Mouse (Mus musculus) erythroblast, embryonic 14.5 days (primary cell): Measurements from ENCODE around the gene Ppef2.

Experiments
- GATA1 ChIP-seq: IDR thresholded peaks from 2 replicates; pipeline ENCODE4 v1.6.1; 2012; ENCODE audit warnings: low read length, inconsistent platforms, mixed read lengths
- TAL1 ChIP-seq: IDR thresholded peaks from 3 replicates; pipeline ENCODE4 v1.6.1; 2012; ENCODE audit warnings: low read length, inconsistent platforms, mixed read lengths

DNA sequence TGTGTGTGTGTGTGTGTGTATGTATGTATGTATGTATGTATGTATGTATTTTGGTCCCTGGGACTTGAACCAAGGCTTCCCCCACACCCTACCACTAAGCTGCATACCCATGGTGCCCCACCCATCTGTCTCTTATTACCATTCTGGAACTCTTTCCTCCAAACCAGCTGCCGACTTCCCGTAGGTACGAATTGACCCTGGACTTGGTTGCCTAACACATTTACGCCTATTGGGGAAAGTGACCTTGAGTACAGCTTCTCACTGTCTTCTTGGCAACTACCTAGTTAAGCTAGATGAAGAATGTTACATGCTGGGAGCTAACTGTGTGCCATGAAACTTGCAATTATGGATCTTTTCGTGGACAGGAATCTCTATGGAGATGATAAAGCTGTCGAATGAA lies 50.0 kb downstream of the Ppef2 start:
- TF ChIP-seq TAL1, result no peak
- TF ChIP-seq GATA1, result no peak
